Mouse (Mus musculus) bone marrow macrophage, adult 2 months (primary cell): ENCODE data around the gene Zswim5. TPM values are rescaled to one million over a fixed set of nuclear protein-coding genes. Genes with fewer than 3 reads are reported as not detected.
A peak's percentile ranks its signal among the peaks of the same experiment; 100 is the strongest.

Source experiments
- H3K27ac ChIP-seq: 2 replicates; pipeline ENCODE4 v1.5.1; 2012; ENCODE audit warnings: low read depth, low read length; ENCODE audit not compliant: insufficient read depth
- H3K4me1 ChIP-seq: 2 replicates; pipeline ENCODE4 v1.6.1; 2012; ENCODE audit warnings: low read length; ENCODE audit not compliant: control insufficient read depth, insufficient read depth
- H3K4me3 ChIP-seq: 2 replicates; pipeline ENCODE4 v1.5.1; 2012; ENCODE audit warnings: mild to moderate bottlenecking, low read length, moderate library complexity; ENCODE audit not compliant: insufficient read depth
- CTCF ChIP-seq: IDR thresholded peaks from 2 replicates; pipeline ENCODE4 v1.5.1; 2012; ENCODE audit warnings: low read depth, mild to moderate bottlenecking, low read length, moderate library complexity
- POLR2A ChIP-seq: IDR thresholded peaks from 2 replicates; pipeline ENCODE4 v1.6.1; 2012; ENCODE audit warnings: mild to moderate bottlenecking, low read depth, low read length, borderline replicate concordance
- polyA plus RNA-seq: library from polyadenylated mRNA; stranded (reverse); fragments of >200 nt; gene quantifications from 2 replicates; pipeline ENCODE4 v1.2.4, GENCODE M21; 2012; ENCODE audit not compliant: missing spikeins, insufficient read depth, insufficient read length

Gene Zswim5
- polyA plus RNA-seq, 1 experiment, result not detected

DNA sequence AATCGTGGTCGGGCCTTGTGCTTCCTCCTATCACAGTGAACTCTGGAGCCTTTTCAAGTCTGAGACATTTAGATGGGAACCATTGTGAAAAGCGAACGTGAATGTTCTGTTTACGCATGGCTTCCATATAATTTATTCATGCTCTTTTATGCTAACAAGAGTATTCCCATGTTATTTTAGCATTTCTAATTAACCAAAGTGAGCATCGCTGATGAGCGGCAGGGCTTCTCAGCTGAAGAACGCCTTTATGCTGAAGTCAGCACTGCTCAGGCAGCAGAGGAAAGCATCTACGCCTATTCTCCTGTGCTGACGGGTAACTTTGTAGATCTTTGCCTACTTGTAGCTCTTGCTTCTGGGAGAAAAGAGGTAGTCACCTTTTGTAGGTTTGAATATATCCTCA is 20.0 kb upstream of the Zswim5 start:
- H3K4me3 ChIP-seq, result no peak overlapping the region
- H3K27ac ChIP-seq, result no peak overlapping the region
- TF ChIP-seq CTCF (no peak), POLR2A (no peak)
- no peaks in the 10 kb centered on the region for H3K4me1 ChIP-seq

DNA sequence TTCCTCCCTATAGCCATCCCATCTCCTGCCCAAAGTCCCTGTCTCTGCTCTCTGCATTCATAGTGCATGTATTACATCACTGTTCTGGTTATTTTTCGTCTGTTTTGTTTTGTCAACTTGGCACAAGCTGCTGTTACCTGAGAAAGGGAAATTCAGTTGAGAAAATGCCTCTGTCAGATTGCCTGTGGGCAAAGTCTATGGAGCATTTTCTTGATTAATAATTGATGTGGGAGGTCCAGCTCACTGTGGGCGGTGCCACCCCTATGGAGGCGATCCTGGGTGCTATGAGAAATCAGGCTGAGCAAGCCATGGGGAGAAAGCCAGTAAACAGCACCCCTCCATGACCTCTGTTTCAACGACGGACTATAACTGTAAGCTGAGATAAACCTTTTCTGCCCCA is 17.5 kb upstream of the Zswim5 start:
- no peaks in the 10 kb centered on the region for H3K4me1 ChIP-seq
- no peak overlapping the region for H3K4me3 ChIP-seq
- no peak for TF ChIP-seq POLR2A
- no peak for TF ChIP-seq CTCF
- H3K27ac ChIP-seq, result no peak overlapping the region

DNA sequence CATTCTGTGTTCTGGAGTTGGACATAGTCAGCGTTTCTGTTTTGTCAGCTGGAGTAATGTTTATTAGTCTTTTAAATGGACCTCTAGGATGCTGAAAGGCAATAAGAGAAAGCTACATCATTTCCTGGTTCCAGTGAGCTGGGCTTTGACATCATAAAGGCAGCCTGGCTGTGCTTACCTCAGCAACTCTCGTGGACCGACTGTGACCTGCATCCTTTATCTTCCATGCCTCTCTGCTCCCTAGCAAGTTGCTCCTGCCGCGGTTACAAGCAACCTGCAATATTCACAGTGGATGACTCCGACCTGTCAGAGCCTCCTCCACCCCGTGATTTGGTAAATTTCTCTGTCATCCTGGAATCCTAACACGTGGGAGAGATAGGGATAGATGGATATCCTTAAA is 15.2 kb upstream of the Zswim5 start:
- TF ChIP-seq CTCF (no peak), POLR2A (no peak)
- H3K4me1 ChIP-seq, result no peaks in the 10 kb centered on the region
- no peak overlapping the region for H3K27ac ChIP-seq
- H3K4me3 ChIP-seq, result no peak overlapping the region

- H3K4me1 ChIP-seq, result no peaks in the 10 kb centered on the region
- no peak overlapping the region for H3K4me3 ChIP-seq
- H3K27ac ChIP-seq, result no peak overlapping the region
- TF ChIP-seq POLR2A (no peak), CTCF (no peak)
Measured at GRCm38 (mm10) chr4:116869898-116870297, 7.3 kb upstream of the Zswim5 start.

DNA sequence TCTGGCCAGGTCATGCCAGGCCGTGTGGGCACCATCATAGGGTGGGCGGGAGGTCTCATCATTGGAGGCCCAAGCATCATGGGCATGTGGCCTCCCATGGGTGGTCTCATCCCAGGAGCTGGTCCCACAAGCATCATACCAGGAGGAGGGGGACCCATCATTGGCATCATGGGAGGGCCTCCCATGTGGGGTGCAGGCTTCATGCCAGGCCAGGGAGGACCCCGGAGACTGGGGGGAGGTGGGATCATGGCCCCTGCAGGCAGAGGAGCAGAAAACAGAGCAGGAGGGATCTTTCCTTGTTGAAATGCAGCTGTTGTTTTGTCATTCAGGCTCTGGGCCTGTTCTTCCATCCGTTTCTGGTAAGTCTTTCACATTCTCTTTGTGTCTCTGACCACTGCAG is 2.6 kb upstream of the Zswim5 start:
- Histone ChIP-seq H3K4me3 (no peak overlapping the region), H3K4me1 (peaks cover 3% of the 10 kb centered on the region; the same call in 1 of the 2 replicates), H3K27ac (no peak overlapping the region)
- TF ChIP-seq CTCF, result no peak
- no peak for TF ChIP-seq POLR2A

- TF ChIP-seq CTCF, result no peak
- no peak for TF ChIP-seq POLR2A
- Histone ChIP-seq H3K4me3 (peak overlapping the region; percentile 74), H3K4me1 (peaks cover 3% of the 10 kb centered on the region; the same call in 1 of the 2 replicates), H3K27ac (no peak overlapping the region)
Measured at GRCm38 (mm10) chr4:116876630-116876994, 564 bp upstream of the Zswim5 start.

GRCm38 (mm10) chr4:116877729-116878321 is 649 bp downstream of the Zswim5 start:
- Histone ChIP-seq H3K4me3 (peak overlapping the region; percentile 74), H3K27ac (no peak overlapping the region), H3K4me1 (peaks cover 3% of the 10 kb centered on the region; the same call in 1 of the 2 replicates)
- TF ChIP-seq CTCF, result no peak
- TF ChIP-seq POLR2A, result no peak

GRCm38 (mm10) chr4:116878491-116878890 is 1.3 kb downstream of the Zswim5 start:
- Histone ChIP-seq H3K4me1 (peaks cover 3% of the 10 kb centered on the region; the same call in 1 of the 2 replicates), H3K4me3 (no peak overlapping the region), H3K27ac (no peak overlapping the region)
- TF ChIP-seq POLR2A (no peak), CTCF (no peak)

GRCm38 (mm10) chr4:116882679-116883078 is 5.5 kb downstream of the Zswim5 start:
- H3K4me3 ChIP-seq, result no peak overlapping the region
- no peaks in the 10 kb centered on the region for H3K4me1 ChIP-seq
- TF ChIP-seq CTCF (no peak), POLR2A (no peak)
- no peak overlapping the region for H3K27ac ChIP-seq

GRCm38 (mm10) chr4:116894200-116895080 is 17.3 kb downstream of the Zswim5 start:
- Histone ChIP-seq H3K4me3 (no peak overlapping the region), H3K27ac (no peak overlapping the region), H3K4me1 (no peaks in the 10 kb centered on the region)
- TF ChIP-seq CTCF (no peak), POLR2A (no peak)
